ENCODE assay signal across 8 mouse cellular contexts in the genomic region with DNA sequence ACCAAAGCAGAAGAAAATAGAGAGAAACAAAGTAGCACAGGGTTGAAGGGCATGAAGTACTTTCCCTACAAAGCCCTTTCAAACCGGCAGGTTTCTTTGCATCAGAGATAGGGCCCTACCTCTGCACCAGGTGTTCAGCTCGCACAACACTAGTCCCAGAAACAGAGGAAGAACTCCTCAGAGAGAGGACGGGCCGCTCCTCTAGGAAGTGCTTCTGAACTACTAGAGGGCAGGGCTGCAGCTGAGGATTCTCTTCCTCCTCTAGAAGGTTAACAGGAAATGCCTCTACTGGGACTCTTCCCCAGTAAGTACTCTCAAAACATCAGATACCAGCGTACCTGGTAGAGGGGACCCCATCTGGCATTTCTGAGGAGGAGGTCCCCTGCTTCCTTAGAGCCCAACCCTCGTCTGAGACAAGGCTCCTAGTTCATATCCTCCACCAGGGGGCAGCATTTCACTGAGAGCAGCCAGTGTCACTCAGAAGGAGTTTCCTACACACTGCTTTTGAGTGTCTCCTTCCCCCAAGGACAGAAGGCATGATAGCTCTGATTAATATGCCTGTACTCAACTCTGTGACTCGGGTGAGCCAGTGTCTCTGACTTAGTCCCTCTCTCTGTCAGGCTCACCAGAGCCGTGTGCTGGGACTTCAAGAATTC.
A peak's percentile ranks its signal among the peaks of the same experiment; 100 is the strongest.
DNase-seq lines count a peak whose midpoint lies in the region; ATAC-seq and TF ChIP-seq lines count a peak whose summit lies in the region.

No protein-coding gene starts in this region.

- WGBS in lung, adult 2 months, result 30% methylated on average over 8 of the region's 8 CpGs

- DNase-seq in 416B (ENCODE audit: low read depth) (peak; percentile 66), ES-CJ7 (ENCODE audit: low read depth, low spot score) (peak; percentile 74)
- peak; percentile 50 for DNase-seq in c-Kit-positive CD71-positive TER-119-positive erythroid progenitor cells, embryonic 14.5 days (ENCODE audit: low spot score)
- peak; percentile 42 to 56 for DNase-seq in frontal cortex, postnatal 36 days (ENCODE audit: low spot score in 2 of 2)
- DNase-seq in kidney, adult 9 months, result peak; percentile 40
- DNase-seq in lung, adult 2 months, result peak; percentile 18
- peak; percentile 89 for DNase-seq in retina, embryonic 14.5 days (ENCODE audit: low spot score)

- no peak overlapping the region for H3K4me3 ChIP-seq in lung, adult 2 months (replicated peaks; ENCODE audit: extremely low read depth, low read depth, low read length)

- TF ChIP-seq CTCF in lung, adult 2 months (IDR thresholded peaks at IDR 0.05; ENCODE audit: insufficient read depth, low read length), result peak; percentile 80

- no peaks in the 10 kb centered on the region for H3K4me1 ChIP-seq in lung, adult 2 months (ENCODE audit: control insufficient read depth, insufficient read depth, low read length)

- no peak; the same call in 1 of the 2 replicates for ATAC-seq in monocyte, adult 5-6 weeks (replicated peaks; ENCODE audit: insufficient number of reproducible peaks, low FRiP score, low TSS enrichment, poor library complexity, severe bottlenecking)

- no peak for TF ChIP-seq POLR2A in lung, adult 2 months (IDR thresholded peaks at IDR 0.05; ENCODE audit: borderline replicate concordance, extremely low read depth, low read depth, low read length)

Comparison
In these comparisons a context has a peak if more than half of its experiments do, and no peak if none do; other contexts are left out.
1. DNase-seq: peak in every context shown above with its lines; median percentile 89 in retina, embryonic 14.5 days; 74 in ES-CJ7; 66 in 416B; 50 in c-Kit-positive CD71-positive TER-119-positive erythroid progenitor cells, embryonic 14.5 days; 49 in frontal cortex, postnatal 36 days; 40 in kidney, adult 9 months; 18 in lung, adult 2 months.